Mouse (Mus musculus) heart, adult 2 months (tissue): ENCODE data around the gene Dhx58. TPM values are rescaled to one million over a fixed set of nuclear protein-coding genes. Genes with fewer than 3 reads are reported as not detected.
A peak's percentile ranks its signal among the peaks of the same experiment; 100 is the strongest.

Experiments used
- DNase-seq, 2 experiments: peaks; one replicate each; pipeline ENCODE4 v3.0.0; 2021
- H3K27ac ChIP-seq: fragments of 200-600 bp; 2 replicates; pipeline ENCODE4 v1.8.1; 2022
- H3K27me3 ChIP-seq: fragments of 200-500 bp; 2 replicates; pipeline ENCODE4 v1.6.1; 2012; ENCODE audit warnings: mild to moderate bottlenecking, low read length, inconsistent platforms, mixed read lengths; ENCODE audit not compliant: control insufficient read depth, insufficient read depth
- H3K36me3 ChIP-seq: fragments of 200-500 bp; 2 replicates; pipeline ENCODE4 v1.6.1; 2012; ENCODE audit warnings: low read length, inconsistent platforms; ENCODE audit not compliant: control insufficient read depth, insufficient read depth
- H3K4me1 ChIP-seq: fragments of 200-500 bp; 2 replicates; pipeline ENCODE4 v1.6.1; 2011; ENCODE audit warnings: low read length; ENCODE audit not compliant: control insufficient read depth, insufficient read depth
- H3K4me3 ChIP-seq: fragments of 200-600 bp; 2 replicates; pipeline ENCODE4 v1.8.1; 2022
- H3K79me2 ChIP-seq: fragments of 200-500 bp; replicated peaks from 2 replicates; pipeline ENCODE4 v1.6.1; 2012; ENCODE audit warnings: mild to moderate bottlenecking, inconsistent platforms, low read length, moderate library complexity, mixed read lengths; ENCODE audit not compliant: control insufficient read depth, insufficient read depth
- H3K9ac ChIP-seq: fragments of 200-500 bp; 2 replicates; pipeline ENCODE4 v1.6.1; 2012; ENCODE audit warnings: low read depth, mild to moderate bottlenecking, control low read depth, inconsistent platforms, low read length, mixed read lengths
- CTCF ChIP-seq: fragments of 200-600 bp; IDR thresholded peaks from 2 replicates; pipeline ENCODE4 v1.8.1; 2022; ENCODE audit warnings: antibody characterized with exemption, mild to moderate bottlenecking, moderate library complexity
- EP300 ChIP-seq: fragments of 200-500 bp; IDR thresholded peaks from 2 replicates; pipeline ENCODE4 v1.6.1; 2011; ENCODE audit warnings: low read depth, low read length, control low read depth; ENCODE audit not compliant: insufficient read depth
- POLR2A ChIP-seq: fragments of 200-500 bp; IDR thresholded peaks from 2 replicates; pipeline ENCODE4 v1.6.1; 2011; ENCODE audit warnings: mild to moderate bottlenecking, low read depth, low read length, control low read depth; ENCODE audit not compliant: insufficient read depth
- whole genome bisulfite sequencing: fragments of 180-500 bp; shearing (Covaris S2); methylation state at CpG from one replicate; pipeline ENCODE4 v1.1.7; 2018; 5-methylcytosine and 5-hydroxymethylcytosine counted together
- intact Hi-C: fragments of 180-260 bp; cut with DNase I; formaldehyde crosslinking; loops from one replicate; pipeline ENCODE4 v1.15.1; 2025
- polyA plus RNA-seq: library from polyadenylated mRNA; depleted of rRNA; stranded (reverse); fragments of >200 nt; gene quantifications from 2 replicates; pipeline ENCODE4 v1.2.3, GENCODE M21; 2012
- total RNA-seq, 2 experiments: library from RNA; stranded (reverse); gene quantifications; 2 replicates each; pipeline ENCODE4 v1.2.3; 2021

Gene Dhx58
- total and polyA plus RNA-seq, 3 experiments = 0.55 to 2.8 (median 0.70) TPM

DNA sequence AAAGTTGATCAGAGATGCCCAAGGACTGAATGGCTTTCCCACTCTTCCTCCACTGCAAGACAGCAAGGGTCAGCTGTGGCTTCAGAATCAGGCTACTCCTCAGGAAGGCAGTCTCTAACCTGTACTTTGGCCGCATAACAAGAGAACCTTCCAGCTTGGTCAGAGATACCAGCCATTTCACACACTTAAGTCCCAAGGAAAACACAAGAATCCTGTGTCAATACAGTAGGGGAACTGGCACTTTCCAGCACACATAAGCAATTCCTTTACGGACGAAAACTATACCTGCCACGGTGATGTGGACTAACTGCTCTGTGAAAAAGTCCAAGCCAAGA, 32.6 kb upstream of the Dhx58 start:
- no peak for DNase-seq
- Histone ChIP-seq H3K4me3 (peak overlapping the region; percentile 95; the same call in 1 of the 2 replicates), H3K9ac (0 out of 2 replicates have a peak overlapping the region, but pooled peaks have one; percentile 84), H3K27me3 (no peaks in the 10 kb centered on the region), H3K27ac (no peak overlapping the region; the same call in 1 of the 2 replicates), H3K79me2 (peaks cover 6% of the 10 kb centered on the region; the same call in 1 of the 2 replicates), H3K36me3 (no peaks in the 10 kb centered on the region; the same call in 1 of the 2 replicates), H3K4me1 (peaks cover 15% of the 10 kb centered on the region)
- 53% methylated on average over 4 of the region's 4 CpGs for WGBS
- intact Hi-C loops = loop anchor here (1.0 kb wide), 1 partner anchor 20 kb away; no protein-coding TSS in a partner anchor
- TF ChIP-seq EP300 (no peak), CTCF (no peak), POLR2A (no peak)

DNA sequence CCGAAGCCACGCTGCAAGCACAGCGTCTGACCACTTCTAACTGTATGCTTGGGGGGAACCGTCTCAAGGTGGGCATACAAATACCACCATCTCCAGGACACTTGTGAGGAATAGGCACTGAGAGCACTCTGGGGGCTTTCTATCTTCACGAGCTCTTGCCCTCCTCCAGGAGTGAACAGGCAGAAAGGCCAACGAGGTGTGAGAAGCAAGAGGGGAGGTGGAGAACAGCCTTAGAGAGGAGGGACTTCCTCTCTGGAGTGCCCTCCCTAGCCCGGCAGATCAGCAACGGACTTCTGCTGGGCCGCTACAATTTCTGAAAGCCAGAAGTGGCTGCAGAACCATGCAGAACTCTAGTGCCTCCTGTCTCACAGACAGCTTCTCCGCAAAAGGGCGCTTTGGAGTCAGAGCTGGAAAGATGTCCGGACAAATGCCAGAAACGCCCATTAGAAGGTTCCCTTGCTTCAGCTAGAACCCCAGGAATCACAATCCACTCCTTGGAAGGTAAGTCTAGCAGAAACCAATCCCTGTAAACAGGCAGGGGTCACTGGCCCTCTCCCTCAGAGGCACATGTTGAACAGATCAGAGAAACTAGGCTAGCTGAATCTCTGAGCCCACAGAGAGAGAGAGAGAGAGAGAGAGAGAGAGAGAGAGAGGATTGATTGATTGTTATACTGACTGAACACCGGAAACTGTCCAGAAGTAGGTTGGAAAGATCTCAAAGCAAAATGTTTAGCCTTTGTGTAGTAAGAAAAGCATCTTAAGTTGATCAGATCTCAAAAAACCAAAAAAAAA, 32.1 kb upstream of the Dhx58 start:
- 35% methylated on average over 14 of the region's 14 CpGs for WGBS
- TF ChIP-seq POLR2A (0 out of 2 replicates have a peak, but pooled peaks have one; percentile 36), EP300 (no peak)
- peak overlapping the region; percentile 35 for H3K9ac ChIP-seq
- no peak for DNase-seq
- H3K4me3 ChIP-seq = peak overlapping the region; percentile 2
- H3K27me3 ChIP-seq = no peaks in the 10 kb centered on the region
- intact Hi-C loops = no loop called here
- H3K27ac ChIP-seq = peak overlapping the region; percentile 24; the same call in 1 of the 2 replicates
- peaks cover 17% of the 10 kb centered on the region for H3K4me1 ChIP-seq
- no peaks in the 10 kb centered on the region; the same call in 1 of the 2 replicates for H3K36me3 ChIP-seq
- H3K79me2 ChIP-seq = peaks cover 7% of the 10 kb centered on the region

DNA sequence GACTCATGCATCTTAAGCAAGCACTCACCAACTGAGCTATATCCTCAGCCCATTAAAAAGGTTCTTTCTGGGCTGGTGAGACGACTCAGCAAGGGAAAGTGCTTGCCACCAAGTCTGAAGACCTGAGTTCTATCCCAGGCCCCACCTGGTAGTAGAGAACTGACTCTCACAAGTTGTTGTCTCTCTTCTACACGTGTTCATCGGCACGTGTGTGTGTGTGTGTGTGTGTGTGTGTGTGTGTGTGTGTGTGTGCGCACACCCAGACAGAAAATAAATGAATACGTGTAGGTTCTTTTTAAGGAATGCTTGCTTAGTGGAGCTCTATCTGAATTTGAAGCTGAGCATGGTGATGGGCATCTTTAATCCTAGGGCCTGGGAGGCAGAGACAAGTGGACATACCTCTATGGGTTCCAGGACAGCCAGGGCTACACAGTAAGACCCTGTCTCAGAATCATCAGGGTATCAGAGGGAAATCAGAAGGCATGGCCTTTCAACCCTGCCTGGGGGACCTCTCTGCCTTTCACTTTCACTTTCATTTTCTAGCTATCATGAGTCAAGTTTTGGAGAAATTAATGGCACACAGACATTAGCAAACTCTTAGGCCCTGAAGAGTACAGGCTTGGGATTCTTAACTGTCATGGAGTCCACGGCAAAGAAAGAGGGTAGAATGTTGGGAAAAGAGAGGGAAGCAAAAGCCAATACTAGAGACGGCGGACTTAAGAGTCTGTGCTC, 31.2 kb upstream of the Dhx58 start:
- 77% methylated on average over 9 of the region's 9 CpGs for WGBS

GRCm38 (mm10) chr11:100730477-100731205, 26.6 kb upstream of the Dhx58 start:
- peaks cover 7% of the 10 kb centered on the region for H3K79me2 ChIP-seq
- DNase-seq = no peak
- no peak for TF ChIP-seq POLR2A
- no peak for TF ChIP-seq CTCF
- TF ChIP-seq EP300 = no peak
- H3K27me3 ChIP-seq = no peaks in the 10 kb centered on the region
- H3K9ac ChIP-seq = no peak overlapping the region
- intact Hi-C loops = no loop called here
- no peaks in the 10 kb centered on the region; the same call in none of the 2 replicates for H3K36me3 ChIP-seq
- peaks cover 23% of the 10 kb centered on the region for H3K4me1 ChIP-seq
- no peak overlapping the region for H3K4me3 ChIP-seq
- 51% methylated on average over 6 of the region's 6 CpGs for WGBS
- peak overlapping the region; percentile 73 for H3K27ac ChIP-seq

More for the DNA sequence above, 31.2 kb upstream of the Dhx58 start:
- no peak for DNase-seq
- Histone ChIP-seq H3K36me3 (no peaks in the 10 kb centered on the region; the same call in 1 of the 2 replicates), H3K9ac (peak overlapping the region; percentile 35), H3K4me3 (peak overlapping the region; percentile 2), H3K4me1 (peaks cover 22% of the 10 kb centered on the region), H3K27me3 (no peaks in the 10 kb centered on the region), H3K79me2 (peaks cover 8% of the 10 kb centered on the region), H3K27ac (peak overlapping the region; percentile 24; the same call in 1 of the 2 replicates)
- TF ChIP-seq POLR2A (no peak), EP300 (0 out of 2 replicates have a peak, but pooled peaks have one; percentile 12), CTCF (no peak)
- intact Hi-C loops = no loop called here

- peaks cover 7% of the 10 kb centered on the region for H3K79me2 ChIP-seq
- peaks cover 28% of the 10 kb centered on the region for H3K4me1 ChIP-seq
- H3K9ac ChIP-seq = no peak overlapping the region
- peak overlapping the region; percentile 73 for H3K27ac ChIP-seq
- 50% methylated on average over 4 of the region's 4 CpGs for WGBS
- TF ChIP-seq EP300 (no peak), POLR2A (no peak), CTCF (no peak)
- H3K27me3 ChIP-seq = no peaks in the 10 kb centered on the region
- no peak for DNase-seq
- intact Hi-C loops = loop anchor here (10.0 kb wide), 1 partner anchor 335 kb away; no protein-coding TSS in a partner anchor
- H3K36me3 ChIP-seq = peaks cover 5% of the 10 kb centered on the region
- no peak overlapping the region for H3K4me3 ChIP-seq
Observed at GRCm38 (mm10) chr11:100729976-100730375, 25.9 kb upstream of the Dhx58 start.
